Mouse (Mus musculus) cortical plate, adult 2 months (tissue): ENCODE measurements around the gene Aen.

ENCODE experiments used
- CTCF ChIP-seq: fragments of 200-500 bp; IDR thresholded peaks from 2 replicates; pipeline ENCODE4 v1.5.1; 2011; ENCODE audit warnings: mild to moderate bottlenecking, control low read depth, low read length; ENCODE audit not compliant: insufficient read depth; ENCODE audit errors: extremely low read depth
- POLR2A ChIP-seq: fragments of 200-500 bp; IDR thresholded peaks from 2 replicates; pipeline ENCODE4 v1.6.1; 2011; ENCODE audit warnings: mild to moderate bottlenecking, low read length, control low read depth; ENCODE audit not compliant: insufficient read depth; ENCODE audit errors: extremely low read depth

GRCm38 (mm10) chr7:78887431-78887842, 8.2 kb upstream of the Aen start:
- TF ChIP-seq CTCF (no peak), POLR2A (no peak)
